Mouse (Mus musculus) forebrain, embryonic 11.5 days (tissue): Measurements from ENCODE around the gene Anks1. TPM values are rescaled to one million over a fixed set of nuclear protein-coding genes. Genes with fewer than 3 reads are reported as not detected.
A peak's percentile ranks its signal among the peaks of the same experiment; 100 is the strongest.

Source experiments
- ATAC-seq: fragments of 200-750 bp; cut with Nextera tagmentation; replicated peaks from 2 replicates; pipeline ENCODE4 v1.8.0; 2017; ENCODE audit warnings: moderate TSS enrichment; ENCODE audit not compliant: low FRiP score
- DNase-seq: peaks from one replicate; pipeline ENCODE4 v3.0.0-alpha.2; 2017; ENCODE audit warnings: low spot score
- H3K27ac ChIP-seq: fragments of 300-500 bp; sonication (generic); 2 replicates; pipeline ENCODE4 v1.5.1; 2014; ENCODE audit warnings: low read depth, low read length
- H3K27me3 ChIP-seq: fragments of 300-500 bp; sonication (generic); 2 replicates; pipeline ENCODE4 v1.6.1; 2014; ENCODE audit warnings: mild to moderate bottlenecking, low read length, mixed read lengths; ENCODE audit not compliant: control insufficient read depth, insufficient read depth
- H3K36me3 ChIP-seq: fragments of 300-500 bp; sonication (generic); 2 replicates; pipeline ENCODE4 v1.6.1; 2014; ENCODE audit warnings: mild to moderate bottlenecking, low read length, moderate library complexity, mixed read lengths; ENCODE audit not compliant: control insufficient read depth, insufficient read depth
- H3K4me1 ChIP-seq: fragments of 300-500 bp; sonication (generic); replicated peaks from 2 replicates; pipeline ENCODE4 v1.6.1; 2014; ENCODE audit warnings: low read length, mixed read lengths; ENCODE audit not compliant: control insufficient read depth, insufficient read depth
- H3K4me2 ChIP-seq: fragments of 300-500 bp; sonication (generic); 2 replicates; pipeline ENCODE4 v1.6.1; 2014; ENCODE audit warnings: low read depth, mild to moderate bottlenecking, low read length, moderate library complexity, mixed read lengths; ENCODE audit not compliant: severe bottlenecking
- H3K4me3 ChIP-seq: fragments of 300-500 bp; sonication (generic); 2 replicates; pipeline ENCODE4 v1.5.1; 2014; ENCODE audit warnings: low read depth, low read length
- H3K9ac ChIP-seq: fragments of 300-500 bp; sonication (generic); 2 replicates; pipeline ENCODE4 v1.6.1; 2014; ENCODE audit warnings: low read length
- H3K9me3 ChIP-seq: fragments of 300-500 bp; sonication (generic); 2 replicates; pipeline ENCODE4 v1.6.1; 2016; ENCODE audit warnings: low read length, mixed read lengths; ENCODE audit not compliant: control insufficient read depth
- WGBS: fragments of 180-500 bp; shearing (Covaris S2); extraction: QIAGEN DNeasy Blood & Tissue Kit; methylation state at CpG from one replicate; pipeline ENCODE4 v1.1.7; 2014; 5-methylcytosine and 5-hydroxymethylcytosine counted together
- polyA plus RNA-seq: library from polyadenylated mRNA; unstranded; fragments of >200 nt; fragmentation: Nextera tagmentation; extraction: Ambion mirVana; gene quantifications from 2 replicates; pipeline ENCODE4 v1.2.1, GENCODE M21; 2014

Anks1 gene
- polyA plus RNA-seq, 1 experiment from 2014 or later, result 42.6 TPM

- H3K4me3 ChIP-seq, result no peak overlapping the region
- no peak overlapping the region for H3K4me2 ChIP-seq
- no peak overlapping the region for H3K9ac ChIP-seq
- ATAC-seq (no peak), DNase-seq (no peak)
- peaks cover 17% of the 10 kb centered on the region for H3K4me1 ChIP-seq
- H3K9me3 ChIP-seq, result no peaks in the 10 kb centered on the region
- no peaks in the 10 kb centered on the region for H3K27me3 ChIP-seq
- 94% methylated on average over 10 of the region's 10 CpGs for WGBS
- H3K36me3 ChIP-seq, result no peaks in the 10 kb centered on the region
- H3K27ac ChIP-seq, result no peak overlapping the region
Measured at GRCm38 (mm10) chr17:28030446-28030845, 121.3 kb downstream of the Anks1 start.

DNA sequence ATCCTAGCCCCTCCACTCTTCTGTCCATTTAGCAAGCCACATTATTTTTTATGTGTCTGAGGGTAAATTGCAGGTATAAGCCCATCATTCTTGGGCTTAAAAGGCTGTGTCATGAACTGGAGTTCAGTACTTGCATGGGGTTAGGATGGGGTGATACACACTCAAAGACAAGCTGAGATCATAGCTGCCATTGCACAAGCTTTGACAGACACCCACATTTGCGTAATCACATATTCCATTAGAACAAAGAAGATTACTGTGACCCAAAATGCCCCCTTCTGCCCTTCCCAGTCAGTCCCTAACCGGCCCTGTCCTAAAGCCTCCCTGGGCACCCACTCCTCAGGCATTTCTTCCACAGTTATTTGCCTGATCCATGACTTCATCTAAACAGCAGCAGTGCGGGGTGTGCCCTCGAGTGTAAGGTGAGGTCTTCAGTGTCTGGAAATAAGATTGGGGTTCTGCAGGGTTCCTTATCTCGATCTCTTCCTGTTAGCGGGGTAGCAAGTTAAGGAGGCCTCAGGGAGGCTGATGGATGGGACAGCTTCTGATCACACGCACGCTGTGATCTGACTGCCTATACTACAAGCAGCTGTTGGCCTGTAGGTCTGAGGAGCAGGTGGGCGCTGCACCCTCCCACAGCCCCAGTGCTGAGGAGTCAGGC, 122.3 kb downstream of the Anks1 start:
- H3K9ac ChIP-seq, result no peak overlapping the region; the same call in 1 of the 2 replicates

DNA sequence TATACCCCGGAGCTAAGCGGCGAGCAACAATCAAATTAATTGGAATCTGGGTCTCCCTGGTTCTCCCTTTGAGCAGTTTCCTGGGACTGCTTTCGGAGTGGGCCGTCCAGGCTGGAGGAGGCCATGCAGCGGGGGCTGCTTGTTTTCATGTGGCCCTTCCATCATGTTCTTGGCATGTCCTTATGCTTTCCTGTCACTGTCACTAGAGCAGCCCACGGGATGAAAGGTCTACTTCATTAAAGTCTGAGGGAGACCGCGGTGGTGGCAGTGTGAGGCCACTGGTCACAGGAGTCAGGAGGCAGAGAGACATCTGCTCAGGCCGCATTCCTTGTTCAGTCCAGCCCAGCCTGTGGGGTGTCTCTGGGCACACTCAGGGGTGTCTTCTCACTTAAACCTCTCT, 123.1 kb downstream of the Anks1 start:
- Histone ChIP-seq H3K36me3 (no peaks in the 10 kb centered on the region), H3K4me1 (peaks cover 21% of the 10 kb centered on the region)
- WGBS, result 74% methylated on average over 10 of the region's 10 CpGs

More for the DNA sequence above, 122.3 kb downstream of the Anks1 start:
- Histone ChIP-seq H3K27me3 (no peaks in the 10 kb centered on the region), H3K36me3 (no peaks in the 10 kb centered on the region), H3K9me3 (no peaks in the 10 kb centered on the region), H3K4me2 (no peak overlapping the region), H3K4me3 (no peak overlapping the region), H3K4me1 (peaks cover 17% of the 10 kb centered on the region), H3K27ac (no peak overlapping the region)
- DNase-seq, result no peak
- no peak for ATAC-seq
- WGBS, result 87% methylated on average over 9 of the region's 9 CpGs

DNA sequence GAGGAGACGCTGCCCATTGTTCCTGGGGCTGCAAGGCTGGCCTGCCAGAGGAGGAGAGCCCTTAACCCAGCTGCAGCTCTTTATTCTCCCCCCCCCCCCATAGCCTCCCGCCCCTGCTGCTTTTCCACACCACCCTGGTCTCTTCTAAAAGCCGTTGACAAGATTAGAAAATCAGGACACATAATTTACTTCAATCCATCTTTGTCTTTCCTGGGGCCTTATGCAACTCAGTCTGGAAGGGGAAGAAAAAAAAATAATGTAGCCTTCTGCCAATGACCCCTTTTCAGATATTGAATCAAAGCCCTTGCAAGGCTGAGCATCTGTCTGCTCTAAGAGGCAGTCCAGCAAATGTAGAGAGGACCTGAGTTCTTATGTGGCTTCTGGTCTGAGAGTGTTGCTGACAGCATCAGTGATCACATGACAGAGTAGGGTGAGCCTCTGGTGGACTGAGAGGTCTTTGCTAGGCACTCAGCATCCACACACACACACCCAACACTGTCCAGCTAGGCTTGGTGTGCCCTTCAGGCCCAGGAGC, 124.0 kb downstream of the Anks1 start:
- Histone ChIP-seq H3K27ac (peak overlapping the region; percentile 52), H3K27me3 (no peaks in the 10 kb centered on the region), H3K36me3 (no peaks in the 10 kb centered on the region), H3K4me1 (peaks cover 21% of the 10 kb centered on the region), H3K4me2 (no peak overlapping the region), H3K4me3 (no peak overlapping the region), H3K9me3 (no peaks in the 10 kb centered on the region), H3K9ac (peak overlapping the region; percentile 2; the same call in 1 of the 2 replicates)
- ATAC-seq (no peak), DNase-seq (no peak)
- 6% methylated on average over 3 of the region's 3 CpGs for WGBS

More for the DNA sequence above, 123.1 kb downstream of the Anks1 start:
- DNase-seq (no peak), ATAC-seq (no peak)
- Histone ChIP-seq H3K27ac (peak overlapping the region; percentile 52; the same call in 1 of the 2 replicates), H3K27me3 (no peaks in the 10 kb centered on the region), H3K4me3 (no peak overlapping the region), H3K9me3 (no peaks in the 10 kb centered on the region), H3K4me2 (no peak overlapping the region), H3K9ac (peak overlapping the region; percentile 2; the same call in 1 of the 2 replicates)

DNA sequence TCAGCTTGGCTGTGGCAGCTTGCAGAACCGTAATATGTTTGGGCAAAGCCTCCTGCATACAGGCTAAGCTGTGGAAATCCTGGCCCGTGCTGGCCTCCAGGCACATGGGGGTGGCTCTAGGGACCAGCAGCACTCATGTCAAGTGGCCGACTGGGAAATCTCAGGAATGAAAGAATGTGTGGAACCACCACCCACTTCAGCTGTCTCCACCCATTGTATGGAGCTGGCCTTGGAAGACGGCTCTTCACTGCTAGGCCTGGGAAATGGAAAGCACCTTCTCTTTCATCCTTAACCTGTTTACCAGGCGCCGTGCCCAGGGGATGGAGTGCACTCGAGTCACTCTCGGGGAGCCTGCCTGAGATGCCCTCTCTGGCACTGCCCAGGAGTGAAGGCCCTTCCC, 125.9 kb downstream of the Anks1 start:
- WGBS, result 86% methylated on average over 8 of the region's 8 CpGs
- Histone ChIP-seq H3K9me3 (no peaks in the 10 kb centered on the region), H3K9ac (no peak overlapping the region), H3K4me3 (no peak overlapping the region), H3K4me2 (no peak overlapping the region), H3K27ac (no peak overlapping the region), H3K4me1 (peaks cover 19% of the 10 kb centered on the region), H3K27me3 (no peaks in the 10 kb centered on the region), H3K36me3 (no peaks in the 10 kb centered on the region)
- no peak for ATAC-seq
- no peak for DNase-seq

- DNase-seq (no peak), ATAC-seq (peak; percentile 28)
- no peaks in the 10 kb centered on the region for H3K9me3 ChIP-seq
- no peaks in the 10 kb centered on the region for H3K27me3 ChIP-seq
- peak overlapping the region; percentile 31 for H3K27ac ChIP-seq
- H3K4me1 ChIP-seq, result peaks cover 29% of the 10 kb centered on the region
- 66% methylated on average over 14 of the region's 14 CpGs for WGBS
- H3K36me3 ChIP-seq, result no peaks in the 10 kb centered on the region
- no peak overlapping the region for H3K9ac ChIP-seq
- H3K4me2 ChIP-seq, result no peak overlapping the region
- no peak overlapping the region for H3K4me3 ChIP-seq
Measured at GRCm38 (mm10) chr17:28036813-28037756, 128.0 kb downstream of the Anks1 start.

DNA sequence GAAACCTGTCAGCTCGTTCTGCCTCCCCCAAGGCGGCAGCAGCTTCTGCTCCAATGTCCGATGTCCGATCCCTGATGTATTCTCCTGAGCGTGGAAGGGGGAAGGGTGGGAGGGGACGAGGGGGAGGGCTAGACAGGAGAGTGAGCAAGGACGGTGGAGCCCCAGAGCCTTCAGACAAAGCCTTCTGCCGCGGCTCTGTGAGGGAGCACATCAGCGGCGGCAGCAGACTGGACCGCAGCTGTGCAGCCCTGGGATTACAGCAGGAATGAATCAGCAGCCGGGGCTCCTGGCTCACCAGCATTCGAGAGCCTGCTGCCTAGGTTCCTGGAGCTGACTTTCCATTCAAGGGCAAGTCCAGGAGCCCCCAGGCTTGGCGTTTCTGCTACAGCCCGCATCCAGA, 131.5 kb downstream of the Anks1 start:
- Histone ChIP-seq H3K4me2 (peak overlapping the region; percentile 41), H3K27ac (peak overlapping the region; percentile 65), H3K9ac (peak overlapping the region; percentile 58), H3K36me3 (no peaks in the 10 kb centered on the region), H3K27me3 (no peaks in the 10 kb centered on the region), H3K4me3 (peak overlapping the region; percentile 22), H3K9me3 (no peaks in the 10 kb centered on the region), H3K4me1 (peaks cover 21% of the 10 kb centered on the region)
- 13% methylated on average over 16 of the region's 16 CpGs for WGBS
- DNase-seq, result peak; percentile 80
- peak; percentile 66 for ATAC-seq

GRCm38 (mm10) chr17:28041298-28041697, 132.2 kb downstream of the Anks1 start:
- Histone ChIP-seq H3K9me3 (no peaks in the 10 kb centered on the region), H3K36me3 (no peaks in the 10 kb centered on the region), H3K4me1 (peaks cover 21% of the 10 kb centered on the region), H3K4me2 (peak overlapping the region; percentile 41), H3K9ac (peak overlapping the region; percentile 58), H3K27ac (peak overlapping the region; percentile 65; the same call in 1 of the 2 replicates), H3K27me3 (no peaks in the 10 kb centered on the region), H3K4me3 (peak overlapping the region; percentile 22)
- ATAC-seq (no peak), DNase-seq (no peak)
- WGBS, result 73% methylated on average over 13 of the region's 13 CpGs
